Mouse (Mus musculus): ENCODE measurements around the gene Snrpa1. TPM values are rescaled to one million over a fixed set of nuclear protein-coding genes. Genes with fewer than 3 reads are reported as not detected.

The Snrpa1 gene
- polyA plus RNA-seq, 1 experiment = 155 TPM

GRCm38 (mm10) chr7:66115821-66116343, 57.1 kb downstream of the Snrpa1 start:
- Histone ChIP-seq H3K27ac (ENCODE audit: insufficient read depth, low read length) (no peak overlapping the region), H3K4me1 (ENCODE audit: control insufficient read depth, insufficient read depth, low read length) (no peaks in the 10 kb centered on the region), H3K9me3 (replicated peaks; ENCODE audit: control insufficient read depth, insufficient read depth, low read length, poor library complexity, severe bottlenecking) (no peaks in the 10 kb centered on the region), H3K9ac (ENCODE audit: low read depth, poor library complexity, severe bottlenecking) (no peak overlapping the region), H3K27me3 (ENCODE audit: control insufficient read depth, insufficient read depth, low read length, poor library complexity, severe bottlenecking) (no peaks in the 10 kb centered on the region), H3K4me3 (ENCODE audit: low read depth, low read length) (no peak overlapping the region), H3K36me3 (ENCODE audit: control insufficient read depth, insufficient read depth, low read length, poor library complexity, severe bottlenecking) (no peaks in the 10 kb centered on the region)
- TF ChIP-seq POLR2A (IDR thresholded peaks at IDR 0.05; ENCODE audit: insufficient read depth, low read length) (no peak), CTCF (IDR thresholded peaks at IDR 0.05; ENCODE audit: low read depth, low read length) (no peak), EP300 (IDR thresholded peaks at IDR 0.05; ENCODE audit: insufficient read depth, low read depth, low read length) (no peak)

- no peaks in the 10 kb centered on the region for H3K9me3 ChIP-seq (replicated peaks; ENCODE audit: control insufficient read depth, insufficient read depth, low read length, poor library complexity, severe bottlenecking)
- TF ChIP-seq POLR2A (IDR thresholded peaks at IDR 0.05; ENCODE audit: insufficient read depth, low read length) (no peak), CTCF (IDR thresholded peaks at IDR 0.05; ENCODE audit: low read depth, low read length) (no peak), EP300 (IDR thresholded peaks at IDR 0.05; ENCODE audit: insufficient read depth, low read depth, low read length) (no peak)
- H3K36me3 ChIP-seq (ENCODE audit: control insufficient read depth, insufficient read depth, low read length, poor library complexity, severe bottlenecking) = no peaks in the 10 kb centered on the region
- no peaks in the 10 kb centered on the region for H3K27me3 ChIP-seq (ENCODE audit: control insufficient read depth, insufficient read depth, low read length, poor library complexity, severe bottlenecking)
- no peaks in the 10 kb centered on the region for H3K4me1 ChIP-seq (ENCODE audit: control insufficient read depth, insufficient read depth, low read length)
- H3K9ac ChIP-seq (ENCODE audit: low read depth, poor library complexity, severe bottlenecking) = no peak overlapping the region
- no peak overlapping the region for H3K4me3 ChIP-seq (ENCODE audit: low read depth, low read length)
- H3K27ac ChIP-seq (ENCODE audit: insufficient read depth, low read length) = no peak overlapping the region
These were observed 58.2 kb downstream of the Snrpa1 start for GRCm38 (mm10) chr7:66116906-66117482.

GRCm38 (mm10) chr7:66118046-66118445, 59.2 kb downstream of the Snrpa1 start:
- Histone ChIP-seq H3K4me3 (ENCODE audit: low read depth, low read length) (no peak overlapping the region), H3K4me1 (ENCODE audit: control insufficient read depth, insufficient read depth, low read length) (no peaks in the 10 kb centered on the region), H3K36me3 (ENCODE audit: control insufficient read depth, insufficient read depth, low read length, poor library complexity, severe bottlenecking) (no peaks in the 10 kb centered on the region), H3K9ac (ENCODE audit: low read depth, poor library complexity, severe bottlenecking) (no peak overlapping the region), H3K27me3 (ENCODE audit: control insufficient read depth, insufficient read depth, low read length, poor library complexity, severe bottlenecking) (no peaks in the 10 kb centered on the region), H3K9me3 (replicated peaks; ENCODE audit: control insufficient read depth, insufficient read depth, low read length, poor library complexity, severe bottlenecking) (no peaks in the 10 kb centered on the region), H3K27ac (ENCODE audit: insufficient read depth, low read length) (no peak overlapping the region)
- TF ChIP-seq CTCF (IDR thresholded peaks at IDR 0.05; ENCODE audit: low read depth, low read length) (no peak), POLR2A (IDR thresholded peaks at IDR 0.05; ENCODE audit: insufficient read depth, low read length) (no peak), EP300 (IDR thresholded peaks at IDR 0.05; ENCODE audit: insufficient read depth, low read depth, low read length) (no peak)

GRCm38 (mm10) chr7:66118796-66119195, 60.0 kb downstream of the Snrpa1 start:
- TF ChIP-seq EP300 (IDR thresholded peaks at IDR 0.05; ENCODE audit: insufficient read depth, low read depth, low read length) = no peak
- TF ChIP-seq CTCF (IDR thresholded peaks at IDR 0.05; ENCODE audit: low read depth, low read length) = no peak
- no peak for TF ChIP-seq POLR2A (IDR thresholded peaks at IDR 0.05; ENCODE audit: insufficient read depth, low read length)
- Histone ChIP-seq H3K27ac (ENCODE audit: insufficient read depth, low read length) (no peak overlapping the region), H3K4me1 (ENCODE audit: control insufficient read depth, insufficient read depth, low read length) (no peaks in the 10 kb centered on the region), H3K27me3 (ENCODE audit: control insufficient read depth, insufficient read depth, low read length, poor library complexity, severe bottlenecking) (no peaks in the 10 kb centered on the region), H3K36me3 (ENCODE audit: control insufficient read depth, insufficient read depth, low read length, poor library complexity, severe bottlenecking) (no peaks in the 10 kb centered on the region), H3K4me3 (ENCODE audit: low read depth, low read length) (no peak overlapping the region), H3K9ac (ENCODE audit: low read depth, poor library complexity, severe bottlenecking) (no peak overlapping the region), H3K9me3 (replicated peaks; ENCODE audit: control insufficient read depth, insufficient read depth, low read length, poor library complexity, severe bottlenecking) (no peaks in the 10 kb centered on the region)

- H3K36me3 ChIP-seq (ENCODE audit: control insufficient read depth, insufficient read depth, low read length, poor library complexity, severe bottlenecking) = no peaks in the 10 kb centered on the region
- TF ChIP-seq CTCF (IDR thresholded peaks at IDR 0.05; ENCODE audit: low read depth, low read length) = no peak
- TF ChIP-seq EP300 (IDR thresholded peaks at IDR 0.05; ENCODE audit: insufficient read depth, low read depth, low read length) = no peak
- TF ChIP-seq POLR2A (IDR thresholded peaks at IDR 0.05; ENCODE audit: insufficient read depth, low read length) = no peak
- no peaks in the 10 kb centered on the region for H3K9me3 ChIP-seq (replicated peaks; ENCODE audit: control insufficient read depth, insufficient read depth, low read length, poor library complexity, severe bottlenecking)
- no peak overlapping the region for H3K27ac ChIP-seq (ENCODE audit: insufficient read depth, low read length)
- H3K27me3 ChIP-seq (ENCODE audit: control insufficient read depth, insufficient read depth, low read length, poor library complexity, severe bottlenecking) = no peaks in the 10 kb centered on the region
- H3K4me1 ChIP-seq (ENCODE audit: control insufficient read depth, insufficient read depth, low read length) = no peaks in the 10 kb centered on the region
- no peak overlapping the region for H3K4me3 ChIP-seq (ENCODE audit: low read depth, low read length)
- no peak overlapping the region for H3K9ac ChIP-seq (ENCODE audit: low read depth, poor library complexity, severe bottlenecking)
These were observed 61.3 kb downstream of the Snrpa1 start for GRCm38 (mm10) chr7:66120139-66120538.

GRCm38 (mm10) chr7:66120702-66121396, 62.0 kb downstream of the Snrpa1 start:
- Histone ChIP-seq H3K4me3 (ENCODE audit: low read depth, low read length) (no peak overlapping the region), H3K27me3 (ENCODE audit: control insufficient read depth, insufficient read depth, low read length, poor library complexity, severe bottlenecking) (no peaks in the 10 kb centered on the region), H3K4me1 (ENCODE audit: control insufficient read depth, insufficient read depth, low read length) (no peaks in the 10 kb centered on the region), H3K9me3 (replicated peaks; ENCODE audit: control insufficient read depth, insufficient read depth, low read length, poor library complexity, severe bottlenecking) (no peaks in the 10 kb centered on the region), H3K36me3 (ENCODE audit: control insufficient read depth, insufficient read depth, low read length, poor library complexity, severe bottlenecking) (0 out of 2 replicates have a peak, but pooled peaks cover under 1% of the 10 kb centered on the region), H3K27ac (ENCODE audit: insufficient read depth, low read length) (no peak overlapping the region), H3K9ac (ENCODE audit: low read depth, poor library complexity, severe bottlenecking) (no peak overlapping the region)
- TF ChIP-seq CTCF (IDR thresholded peaks at IDR 0.05; ENCODE audit: low read depth, low read length) (no peak), POLR2A (IDR thresholded peaks at IDR 0.05; ENCODE audit: insufficient read depth, low read length) (no peak), EP300 (IDR thresholded peaks at IDR 0.05; ENCODE audit: insufficient read depth, low read depth, low read length) (no peak)

Other genes starting within 250 kb of the Snrpa1 start
- gene Pcsk6, start 197.3 kb upstream of the Snrpa1 start, polyA plus RNA-seq (2011; ENCODE audit: insufficient read depth, insufficient read length, low read depth, missing spikeins) = 38.5 and 39.5 TPM in 2 replicates
- gene Gm45213, start 15.4 kb upstream of the Snrpa1 start, polyA plus RNA-seq (2011; ENCODE audit: insufficient read depth, insufficient read length, low read depth, missing spikeins) = not detected in 2 replicates
- 33.3 and 42.9 TPM in 2 replicates for gene Selenos, start 20.6 kb downstream of the Snrpa1 start, polyA plus RNA-seq (2011; ENCODE audit: insufficient read depth, insufficient read length, low read depth, missing spikeins)
- 25.8 and 27.6 TPM in 2 replicates for gene Chsy1, start 50.5 kb downstream of the Snrpa1 start, polyA plus RNA-seq (2011; ENCODE audit: insufficient read depth, insufficient read length, low read depth, missing spikeins)

Data from ES-Bruce4 (cell line).